Mouse (Mus musculus) left cerebral cortex, adult 6 months (tissue): Measurements from ENCODE around the gene Golph3l. TPM values are rescaled to one million over a fixed set of nuclear protein-coding genes. Genes with fewer than 3 reads are reported as not detected.

ENCODE experiments used
- long read RNA-seq, 2 experiments: library from polyadenylated mRNA; unstranded; transcript quantifications; one replicate each; pipeline ENCODE4 v2.0.0; 2019 to 2020
- polyA plus RNA-seq: library from polyadenylated mRNA; unstranded; fragments of <200 nt; fragmentation: Nextera tagmentation; gene quantifications from 2 replicates; pipeline ENCODE4 v1.2.3, GENCODE M21; 2021

Gene Golph3l
- 8.8 and 9.1 TPM in 2 replicates for polyA plus RNA-seq
- long read RNA-seq, experiment 1, transcript Golph3l-207 (5 exons, 2,836 nt): major isoform, 59 of 70 reads
- long read RNA-seq, experiment 1, partial matches to known transcripts: 3 of 70 reads
- long read RNA-seq, experiment 1, other reads (novel, unspliced or antisense): 8 of 70 reads
- long read RNA-seq, experiment 2, transcript Golph3l-207 (5 exons, 2,836 nt): major isoform, 7 of 10 reads
- long read RNA-seq, experiment 2, partial matches to known transcripts: 0 of 10 reads
- long read RNA-seq, experiment 2, other reads (novel, unspliced or antisense): 3 of 10 reads

GRCm38 (mm10) chr3:95588604-95589086, at the start of gene Golph3l:
Gene Golph3l (plus strand): TSS chr3:95588934.

GRCm38 (mm10) chr3:95559437-95559836, 29.3 kb upstream of the Golph3l start, which contains the start of gene Hormad1:
Gene Hormad1 (plus strand): TSS chr3:95559677.

GRCm38 (mm10) chr3:95624628-95625503, 36.1 kb downstream of the Golph3l start, which contains the start of gene Ensa:
Gene Ensa (plus strand): TSS chr3:95624993.

GRCm38 (mm10) chr3:95658236-95658867, 69.6 kb downstream of the Golph3l start, which contains the start of gene Mcl1:
Gene Mcl1 (plus strand): TSS chr3:95658788.

Other genes with a start within 250 kb of the Golph3l start
- gene Setdb1, start 231.7 kb upstream of the Golph3l start, polyA plus RNA-seq: 7.5 and 9.8 TPM in 2 replicates
- not detected in 2 replicates for gene 4930558C23Rik, start 186.1 kb upstream of the Golph3l start, polyA plus RNA-seq
- 3.6 and 3.9 TPM in 2 replicates for gene Arnt, start 154.5 kb upstream of the Golph3l start, polyA plus RNA-seq
- gene Ctsk, start 89.7 kb upstream of the Golph3l start, polyA plus RNA-seq: 3.8 and 4.4 TPM in 2 replicates
- 134 and 150 TPM in 2 replicates for gene Ctss, start 62.1 kb upstream of the Golph3l start, polyA plus RNA-seq
- not detected in 2 replicates for gene Hormad1, start 29.3 kb upstream of the Golph3l start, polyA plus RNA-seq
- 289 and 317 TPM in 2 replicates for gene Ensa, start 36.1 kb downstream of the Golph3l start, polyA plus RNA-seq
- 5.6 and 7.1 TPM in 2 replicates for gene Mcl1, start 69.9 kb downstream of the Golph3l start, polyA plus RNA-seq
- 2.8 and 4.0 TPM in 2 replicates for gene Adamtsl4, start 99.0 kb downstream of the Golph3l start, polyA plus RNA-seq
- 4.7 and 5.8 TPM in 2 replicates for gene Ecm1, start 150.6 kb downstream of the Golph3l start, polyA plus RNA-seq
- gene Tars2, start 171.3 kb downstream of the Golph3l start, polyA plus RNA-seq: 23.7 and 29.0 TPM in 2 replicates
- gene Rprd2, start 229.9 kb downstream of the Golph3l start, polyA plus RNA-seq: 29.7 and 41.0 TPM in 2 replicates